Mouse (Mus musculus) spleen, adult 18-20 months (tissue): ENCODE data around the gene Hmgcl.

Experiments used
- DNase-seq, 2 experiments: peaks; one replicate each; pipeline ENCODE4 v3.0.0; 2022; ENCODE audit warnings: mixed read lengths in 2 of 2

Hmgcl gene

GRCm38 (mm10) chr4:135946278-135946658 lies at the start of gene Hmgcl:
Hmgcl (plus strand) TSS chr4:135946448.
- peak; percentile 88 to 98 for DNase-seq

- DNase-seq = peak in 1 of 2 experiments; percentile 65
Observed at GRCm38 (mm10) chr4:135898380-135899049, 47.7 kb upstream of the Hmgcl start.

- no peak for DNase-seq
Observed at GRCm38 (mm10) chr4:135899050-135899448, 47.2 kb upstream of the Hmgcl start.

- DNase-seq = peak; percentile 77 to 83
Observed at GRCm38 (mm10) chr4:135900008-135900407, 46.2 kb upstream of the Hmgcl start.

GRCm38 (mm10) chr4:135902606-135903242 lies 43.5 kb upstream of the Hmgcl start:
- no peak for DNase-seq

GRCm38 (mm10) chr4:135904810-135905209 lies 41.4 kb upstream of the Hmgcl start:
- DNase-seq = no peak

- DNase-seq = no peak
Observed at GRCm38 (mm10) chr4:135906633-135907032, 39.6 kb upstream of the Hmgcl start.

- DNase-seq = no peak
Observed at GRCm38 (mm10) chr4:135909326-135910066, 36.8 kb upstream of the Hmgcl start.

GRCm38 (mm10) chr4:135911531-135911930 lies 34.7 kb upstream of the Hmgcl start:
- no peak for DNase-seq

- no peak for DNase-seq
Observed at GRCm38 (mm10) chr4:135912164-135912563, 34.1 kb upstream of the Hmgcl start.

- no peak for DNase-seq
Observed at GRCm38 (mm10) chr4:135912835-135913234, 33.4 kb upstream of the Hmgcl start.

- DNase-seq = no peak
Observed at GRCm38 (mm10) chr4:135913433-135913832, 32.8 kb upstream of the Hmgcl start.

GRCm38 (mm10) chr4:135918635-135919279 lies 27.5 kb upstream of the Hmgcl start:
- DNase-seq = no peak

GRCm38 (mm10) chr4:135919280-135919639 lies 27.0 kb upstream of the Hmgcl start:
- DNase-seq = no peak

GRCm38 (mm10) chr4:135920304-135921241 lies 25.7 kb upstream of the Hmgcl start, which contains the start of gene Fuca1:
Fuca1 (plus strand) TSS chr4:135920735.
- DNase-seq = peak; percentile 95 to 98

GRCm38 (mm10) chr4:135921257-135922120 lies 24.8 kb upstream of the Hmgcl start:
- DNase-seq = no peak

GRCm38 (mm10) chr4:135922190-135922589 lies 24.1 kb upstream of the Hmgcl start:
- no peak for DNase-seq

GRCm38 (mm10) chr4:135924418-135924817 lies 21.8 kb upstream of the Hmgcl start:
- DNase-seq = no peak

GRCm38 (mm10) chr4:135925341-135925740 lies 20.9 kb upstream of the Hmgcl start:
- no peak for DNase-seq

GRCm38 (mm10) chr4:135926195-135926808 lies 19.9 kb upstream of the Hmgcl start:
- DNase-seq = no peak

GRCm38 (mm10) chr4:135926861-135927260 lies 19.4 kb upstream of the Hmgcl start:
- no peak for DNase-seq
